Mouse (Mus musculus) kidney, embryonic 16.5 days (tissue): ENCODE results near the gene Slit3. TPM values are rescaled to one million over a fixed set of nuclear protein-coding genes. Genes with fewer than 3 reads are reported as not detected.

Experiments used
- ATAC-seq: fragments of 200-750 bp; cut with Nextera tagmentation; 2 replicates; pipeline ENCODE4 v1.8.0; 2017; ENCODE audit warnings: moderate TSS enrichment; ENCODE audit not compliant: low FRiP score, low TSS enrichment
- H3K27ac ChIP-seq: fragments of 300-500 bp; sonication (generic); 2 replicates; pipeline ENCODE4 v1.5.1; 2014; ENCODE audit warnings: low read length
- H3K27me3 ChIP-seq: fragments of 300-500 bp; sonication (generic); 2 replicates; pipeline ENCODE4 v1.6.1; 2014; ENCODE audit warnings: low read length, control low read depth, mixed read lengths; ENCODE audit not compliant: insufficient read depth
- H3K36me3 ChIP-seq: fragments of 300-500 bp; sonication (generic); 2 replicates; pipeline ENCODE4 v1.6.1; 2014; ENCODE audit warnings: low read length, control low read depth, mixed read lengths; ENCODE audit not compliant: insufficient read depth
- H3K4me1 ChIP-seq: fragments of 300-500 bp; sonication (generic); 2 replicates; pipeline ENCODE4 v1.6.1; 2014; ENCODE audit warnings: low read length, control low read depth, mixed read lengths; ENCODE audit not compliant: insufficient read depth
- H3K4me2 ChIP-seq: fragments of 300-500 bp; sonication (generic); replicated peaks from 2 replicates; pipeline ENCODE4 v1.6.1; 2014; ENCODE audit warnings: low read depth, low read length
- H3K4me3 ChIP-seq: fragments of 300-500 bp; sonication (generic); 2 replicates; pipeline ENCODE4 v1.5.1; 2014; ENCODE audit warnings: mild to moderate bottlenecking, low read length
- H3K9ac ChIP-seq: fragments of 300-500 bp; sonication (generic); replicated peaks from 2 replicates; pipeline ENCODE4 v1.6.1; 2014; ENCODE audit warnings: low read length
- H3K9me3 ChIP-seq: fragments of 300-500 bp; sonication (generic); 2 replicates; pipeline ENCODE4 v1.6.1; 2016; ENCODE audit warnings: low read length, control low read depth
- WGBS: fragments of 180-500 bp; shearing (Covaris S2); extraction: QIAGEN DNeasy Blood & Tissue Kit; methylation state at CpG from one replicate; pipeline ENCODE4 v1.1.7; 2014; 5-methylcytosine and 5-hydroxymethylcytosine counted together
- polyA plus RNA-seq: library from polyadenylated mRNA; unstranded; fragments of >200 nt; fragmentation: Nextera tagmentation; extraction: Ambion mirVana; gene quantifications from 2 replicates; pipeline ENCODE4 v1.2.1, GENCODE M21; 2015

The Slit3 gene
- polyA plus RNA-seq, 1 experiment from 2014 or later: 8.3 TPM

DNA sequence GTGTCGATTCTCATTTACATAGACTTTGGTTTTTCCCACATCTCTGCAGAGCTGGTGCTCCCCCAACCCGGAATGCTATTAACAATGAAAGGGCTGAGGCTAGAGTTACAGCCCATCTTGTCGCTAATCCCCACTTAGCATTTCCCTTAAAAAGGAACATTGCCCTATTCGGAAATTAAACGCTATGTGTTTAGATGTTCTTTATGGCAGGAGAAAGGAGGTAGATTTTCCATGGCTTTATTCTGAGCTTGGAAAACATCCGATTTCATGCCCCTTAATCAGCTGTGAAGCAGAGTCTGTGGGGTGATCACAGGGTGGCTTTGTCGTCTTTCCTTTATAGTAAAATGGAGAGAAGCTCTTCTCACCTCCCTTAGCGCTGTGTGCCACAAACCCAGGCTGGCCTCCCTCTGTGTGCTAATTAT is 244.5 kb downstream of the Slit3 start:
- H3K4me2 ChIP-seq: no peak overlapping the region
- H3K4me1 ChIP-seq: peaks cover 17% of the 10 kb centered on the region
- no peaks in the 10 kb centered on the region for H3K36me3 ChIP-seq
- no peaks in the 10 kb centered on the region; the same call in 1 of the 2 replicates for H3K27me3 ChIP-seq
- WGBS: 33% methylated on average over 8 of the region's 8 CpGs
- no peaks in the 10 kb centered on the region for H3K9me3 ChIP-seq
- no peak overlapping the region for H3K9ac ChIP-seq
- no peak for ATAC-seq
- H3K4me3 ChIP-seq: no peak overlapping the region
- no peak overlapping the region for H3K27ac ChIP-seq

- Histone ChIP-seq H3K4me2 (no peak overlapping the region), H3K27ac (no peak overlapping the region), H3K36me3 (no peaks in the 10 kb centered on the region), H3K27me3 (no peaks in the 10 kb centered on the region; the same call in 1 of the 2 replicates), H3K4me3 (no peak overlapping the region), H3K4me1 (peaks cover 24% of the 10 kb centered on the region), H3K9me3 (no peaks in the 10 kb centered on the region), H3K9ac (no peak overlapping the region)
- no peak for ATAC-seq
- WGBS: 77% methylated on average over 4 of the region's 4 CpGs
Observed at GRCm38 (mm10) chr11:35366611-35367010, 245.6 kb downstream of the Slit3 start.

DNA sequence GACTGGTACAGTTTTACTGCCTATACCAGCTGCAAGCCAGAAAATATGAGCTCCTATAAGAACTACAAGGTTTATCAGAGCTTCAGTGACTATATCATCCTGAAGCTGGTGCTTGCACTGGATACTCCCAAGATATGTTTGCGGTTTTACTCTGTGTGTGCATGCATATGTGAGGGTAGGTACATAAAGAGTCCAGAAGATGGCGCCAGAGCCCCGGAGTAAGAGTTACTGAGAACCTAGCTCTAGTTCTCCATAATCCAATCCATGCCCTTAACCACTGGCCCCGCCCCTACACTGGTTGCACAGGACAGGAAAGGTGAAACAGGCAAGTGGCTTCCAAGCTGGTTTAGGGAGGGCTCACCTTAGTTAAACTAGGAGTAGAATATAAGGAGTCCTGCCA is 246.2 kb downstream of the Slit3 start:
- Histone ChIP-seq H3K4me3 (no peak overlapping the region), H3K27ac (no peak overlapping the region), H3K9ac (no peak overlapping the region), H3K4me1 (peaks cover 21% of the 10 kb centered on the region), H3K27me3 (no peaks in the 10 kb centered on the region; the same call in 1 of the 2 replicates), H3K36me3 (no peaks in the 10 kb centered on the region), H3K9me3 (peaks cover under 1% of the 10 kb centered on the region; the same call in 1 of the 2 replicates), H3K4me2 (no peak overlapping the region)
- 93% methylated on average over 4 of the region's 4 CpGs for WGBS
- ATAC-seq: no peak

- Histone ChIP-seq H3K27me3 (no peaks in the 10 kb centered on the region; the same call in 1 of the 2 replicates), H3K4me2 (no peak overlapping the region), H3K9ac (no peak overlapping the region), H3K4me1 (peaks cover 13% of the 10 kb centered on the region), H3K27ac (no peak overlapping the region), H3K9me3 (peaks cover 4% of the 10 kb centered on the region; the same call in 1 of the 2 replicates), H3K4me3 (no peak overlapping the region), H3K36me3 (no peaks in the 10 kb centered on the region)
- ATAC-seq: no peak
- 39% methylated on average over 7 of the region's 7 CpGs for WGBS
Observed at GRCm38 (mm10) chr11:35369964-35370363, 248.9 kb downstream of the Slit3 start.

DNA sequence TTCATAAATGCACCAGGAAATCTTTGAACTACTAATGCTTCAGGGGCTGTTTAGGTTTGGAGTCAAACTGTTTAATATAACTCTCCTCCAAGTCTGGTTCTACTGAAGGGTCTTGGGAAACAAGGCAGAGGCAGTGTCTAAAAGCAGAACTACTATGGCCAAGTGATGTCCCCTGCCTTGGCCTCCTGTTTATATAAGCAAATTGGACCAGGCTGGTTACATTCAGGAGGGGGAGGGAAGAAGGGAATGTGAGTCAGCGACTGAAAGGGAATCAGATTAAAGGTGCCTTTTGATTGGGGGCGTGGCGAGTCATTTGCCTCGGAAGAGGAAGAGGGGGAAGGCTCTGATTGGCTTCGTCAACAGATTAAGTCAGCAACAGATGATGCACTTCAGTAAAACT is 249.7 kb downstream of the Slit3 start:
- no peak overlapping the region for H3K9ac ChIP-seq
- WGBS: 28% methylated on average over 5 of the region's 5 CpGs
- H3K4me3 ChIP-seq: no peak overlapping the region
- peaks cover 4% of the 10 kb centered on the region; the same call in 1 of the 2 replicates for H3K9me3 ChIP-seq
- H3K27me3 ChIP-seq: no peaks in the 10 kb centered on the region
- no peak overlapping the region for H3K27ac ChIP-seq
- H3K4me1 ChIP-seq: peaks cover 13% of the 10 kb centered on the region
- no peak for ATAC-seq
- H3K4me2 ChIP-seq: no peak overlapping the region
- no peaks in the 10 kb centered on the region for H3K36me3 ChIP-seq

GRCm38 (mm10) chr11:35372410-35372809 is 251.4 kb downstream of the Slit3 start:
- H3K4me1 ChIP-seq: peaks cover 13% of the 10 kb centered on the region
- H3K27ac ChIP-seq: no peak overlapping the region
- no peak overlapping the region for H3K4me2 ChIP-seq
- no peak for ATAC-seq
- no peak overlapping the region for H3K9ac ChIP-seq
- H3K4me3 ChIP-seq: no peak overlapping the region
- H3K36me3 ChIP-seq: no peaks in the 10 kb centered on the region
- WGBS: 96% methylated on average over 3 of the region's 3 CpGs
- H3K9me3 ChIP-seq: peaks cover 4% of the 10 kb centered on the region; the same call in 1 of the 2 replicates
- no peaks in the 10 kb centered on the region for H3K27me3 ChIP-seq

DNA sequence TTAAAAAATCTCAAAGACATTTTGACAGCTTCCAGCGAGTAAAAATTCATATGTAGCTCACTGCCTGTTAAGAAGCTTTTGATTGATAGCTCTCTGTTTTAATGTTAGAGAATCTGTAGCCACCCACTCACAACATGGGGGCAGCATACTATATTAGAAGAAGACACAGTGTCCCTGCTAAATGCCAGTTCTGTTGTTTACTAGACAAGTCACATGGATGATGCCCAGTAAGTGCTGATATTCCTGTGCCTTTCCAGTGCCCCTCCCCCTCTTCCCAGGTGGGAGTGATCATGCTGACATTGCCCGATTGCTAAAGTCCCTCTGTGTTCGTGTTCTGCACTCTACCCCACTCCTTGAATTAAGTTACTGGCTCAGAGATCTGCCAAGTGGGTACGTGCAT is 254.0 kb downstream of the Slit3 start:
- H3K27ac ChIP-seq: no peak overlapping the region
- H3K9ac ChIP-seq: no peak overlapping the region
- WGBS: 65% methylated on average over 4 of the region's 4 CpGs
- no peaks in the 10 kb centered on the region for H3K27me3 ChIP-seq
- no peak overlapping the region for H3K4me3 ChIP-seq
- H3K36me3 ChIP-seq: no peaks in the 10 kb centered on the region
- ATAC-seq: no peak
- no peak overlapping the region for H3K4me2 ChIP-seq
- H3K9me3 ChIP-seq: peaks cover 4% of the 10 kb centered on the region; the same call in 1 of the 2 replicates
- peaks cover 11% of the 10 kb centered on the region for H3K4me1 ChIP-seq

- Histone ChIP-seq H3K9me3 (no peaks in the 10 kb centered on the region), H3K4me2 (no peak overlapping the region)
- WGBS: 86% methylated on average over 7 of the region's 7 CpGs
Observed at GRCm38 (mm10) chr11:35378802-35379201, 257.8 kb downstream of the Slit3 start.

DNA sequence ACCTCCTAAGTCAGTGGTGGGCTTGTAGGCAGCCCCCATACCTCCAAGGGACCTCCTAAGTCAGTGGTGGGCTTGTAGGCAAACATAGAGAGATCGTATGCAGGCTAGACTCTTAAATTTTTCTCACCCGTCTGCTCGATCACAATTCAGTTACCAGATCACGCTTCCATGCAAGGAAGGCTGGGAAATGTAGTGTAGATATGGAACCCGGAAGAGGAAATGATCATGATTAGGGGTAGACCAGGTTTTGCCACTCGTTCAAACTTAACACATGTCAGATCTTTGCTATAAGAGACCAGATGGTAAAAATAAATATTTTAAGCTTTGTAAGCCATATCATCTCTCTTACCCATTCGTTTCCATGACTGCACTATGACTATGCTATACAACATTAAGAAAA is 258.4 kb downstream of the Slit3 start:
- Histone ChIP-seq H3K9ac (no peak overlapping the region), H3K4me1 (peaks cover 7% of the 10 kb centered on the region), H3K4me3 (no peak overlapping the region), H3K27me3 (no peaks in the 10 kb centered on the region), H3K4me2 (no peak overlapping the region), H3K27ac (no peak overlapping the region), H3K9me3 (no peaks in the 10 kb centered on the region), H3K36me3 (no peaks in the 10 kb centered on the region)
- WGBS: 86% methylated on average over 7 of the region's 7 CpGs
- no peak for ATAC-seq

More at GRCm38 (mm10) chr11:35378802-35379201, 257.8 kb downstream of the Slit3 start:
- Histone ChIP-seq H3K36me3 (no peaks in the 10 kb centered on the region), H3K27me3 (no peaks in the 10 kb centered on the region), H3K27ac (no peak overlapping the region), H3K9ac (no peak overlapping the region), H3K4me1 (peaks cover 1% of the 10 kb centered on the region; the same call in 1 of the 2 replicates), H3K4me3 (no peak overlapping the region)
- ATAC-seq: no peak

DNA sequence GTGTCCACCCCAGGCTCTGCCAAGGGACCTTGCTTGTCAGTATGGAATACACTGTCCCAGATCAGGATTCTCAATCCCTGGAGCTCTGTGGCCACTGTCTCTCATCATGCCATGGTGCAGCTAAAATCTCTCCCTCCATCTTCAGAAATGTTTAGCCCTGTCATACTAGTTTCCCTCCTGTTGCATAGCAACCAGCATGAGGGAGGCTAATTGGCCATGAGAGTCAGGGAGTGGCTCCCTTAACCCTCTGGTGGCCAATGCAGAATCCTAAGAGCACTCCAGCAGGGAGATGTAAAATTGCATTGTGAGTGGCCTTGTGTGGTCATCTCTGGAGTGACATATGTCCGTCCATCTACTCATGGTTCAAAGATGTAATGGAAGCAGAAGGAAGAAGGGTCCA is 259.7 kb downstream of the Slit3 start:
- Histone ChIP-seq H3K4me3 (no peak overlapping the region), H3K4me1 (peaks cover 16% of the 10 kb centered on the region), H3K4me2 (no peak overlapping the region), H3K9ac (no peak overlapping the region), H3K36me3 (no peaks in the 10 kb centered on the region), H3K9me3 (no peaks in the 10 kb centered on the region), H3K27ac (no peak overlapping the region), H3K27me3 (no peaks in the 10 kb centered on the region)
- ATAC-seq: no peak
- 95% methylated on average over 1 of the region's 1 CpGs for WGBS
